Mouse (Mus musculus) liver, adult 2 months (tissue): ENCODE results near the gene Ramac.

Experiments used
- CTCF ChIP-seq: fragments of 200-500 bp; IDR thresholded peaks from 2 replicates; pipeline ENCODE4 v1.5.1; 2011; ENCODE audit warnings: low read depth, low read length, control low read depth
- POLR2A ChIP-seq: fragments of 200-500 bp; IDR thresholded peaks from 2 replicates; pipeline ENCODE4 v1.6.1; 2011; ENCODE audit warnings: low read length, control low read depth; ENCODE audit not compliant: insufficient read depth; ENCODE audit errors: extremely low read depth

DNA sequence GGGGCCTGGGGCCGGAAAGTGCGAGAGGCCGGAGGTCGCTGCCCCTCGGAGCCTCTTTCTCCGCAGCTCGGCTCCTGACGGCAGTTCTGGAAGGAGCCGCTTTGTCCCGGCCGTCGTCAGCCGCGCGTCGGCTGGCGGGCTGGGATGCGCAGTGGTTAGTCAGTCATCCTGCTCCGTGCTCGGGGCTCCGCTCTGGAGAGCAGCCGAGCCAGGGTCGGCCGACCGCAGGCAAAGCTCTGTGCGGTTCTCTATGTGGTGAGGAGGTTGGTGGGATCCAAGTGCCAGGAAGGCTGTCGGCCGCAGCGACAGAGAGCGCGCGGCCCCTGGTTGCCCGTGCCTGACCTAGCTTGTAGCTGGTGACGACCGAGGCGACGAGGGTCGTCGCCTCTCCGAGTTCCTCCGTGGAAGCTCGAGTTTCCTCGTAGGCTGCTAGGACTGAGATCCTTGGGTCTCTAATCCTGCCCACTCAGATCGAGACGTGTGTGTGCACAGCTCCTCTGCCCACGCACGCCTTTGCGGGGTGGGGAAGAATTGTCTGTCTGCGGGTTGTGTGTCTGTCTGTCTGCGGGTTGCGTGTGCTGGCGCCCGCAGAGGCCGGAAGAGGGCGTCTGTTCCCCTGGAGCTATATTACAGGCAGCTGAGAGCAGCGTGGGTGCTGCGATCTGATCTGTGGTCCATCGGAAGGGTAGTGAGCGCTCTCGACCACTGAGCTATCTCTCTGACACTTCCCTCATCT lies 553 bp downstream of the Ramac start:
- TF ChIP-seq CTCF (peak; percentile 52), POLR2A (no peak)
